Mouse (Mus musculus): ENCODE results near the gene Samd8. TPM values are rescaled to one million over a fixed set of nuclear protein-coding genes. Genes with fewer than 3 reads are reported as not detected.

Samd8 gene
- polyA plus RNA-seq, 1 experiment from 2014 or later: 13.9 TPM

- Histone ChIP-seq H3K27me3 (0 out of 2 replicates have a peak, but pooled peaks cover 1% of the 10 kb centered on the region), H3K36me3 (replicated peaks) (no peaks in the 10 kb centered on the region), H3K4me3 (replicated peaks) (no peak overlapping the region), H3K27ac (no peak overlapping the region), H3K9me3 (no peaks in the 10 kb centered on the region), H3K9ac (no peak overlapping the region), H3K4me1 (peaks cover 16% of the 10 kb centered on the region), H3K4me2 (no peak overlapping the region)
- no peak for ATAC-seq (ENCODE audit: low FRiP score)
- WGBS: 40% methylated on average over 15 of the region's 15 CpGs
These were observed 2.0 kb upstream of the Samd8 start for GRCm38 (mm10) chr14:21748142-21748870.

DNA sequence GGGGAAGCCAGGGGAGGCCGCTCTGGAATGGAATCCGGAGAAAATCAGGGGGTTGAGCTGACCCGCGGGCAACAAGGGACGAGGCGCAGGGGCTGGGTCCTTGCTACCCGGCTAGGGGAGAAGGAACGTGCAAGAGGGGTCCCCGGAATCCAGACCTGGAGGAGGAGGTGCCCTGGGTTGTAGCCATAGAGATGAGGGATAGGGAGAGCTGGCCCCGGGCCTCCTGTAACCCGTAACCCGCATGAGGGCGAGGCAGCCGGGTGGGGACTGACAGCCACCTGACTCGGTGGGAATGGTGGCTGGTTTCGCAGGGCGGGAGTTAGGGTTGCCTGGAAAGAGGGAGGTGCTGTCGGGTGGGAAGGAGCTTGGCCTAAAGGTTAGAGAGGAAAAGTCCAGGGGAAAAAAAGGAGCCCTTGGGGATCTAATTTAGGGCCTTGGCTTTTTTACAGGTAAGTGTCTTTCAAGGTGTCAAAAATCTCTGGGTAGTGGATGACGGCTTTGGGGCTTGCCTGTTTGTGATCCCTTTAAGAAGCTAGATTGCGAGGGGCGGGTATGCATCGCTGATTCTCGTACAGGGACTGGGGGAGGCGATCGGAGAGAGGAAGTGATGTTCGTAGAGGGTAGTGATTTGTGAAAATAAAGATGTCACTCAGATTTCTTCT is 681 bp downstream of the Samd8 start, which contains the start of gene Dusp13:
TSS of gene Dusp13 (minus strand) at position 301 of the 662 bp plus-strand sequence.
- peak within 1 kb of the TSS; percentile 88 for H3K27ac ChIP-seq
- no peaks in the 10 kb centered on the region for H3K36me3 ChIP-seq (replicated peaks)
- no peaks in the 10 kb centered on the region for H3K27me3 ChIP-seq
- peak within 1 kb of the TSS; percentile 83 for H3K4me2 ChIP-seq
- no peaks in the 10 kb centered on the region for H3K9me3 ChIP-seq
- peak within 1 kb of the TSS; percentile 79 for H3K9ac ChIP-seq
- peak; percentile 68 for ATAC-seq (ENCODE audit: low FRiP score)
- H3K4me1 ChIP-seq: peaks cover 16% of the 10 kb centered on the region
- peak within 1 kb of the TSS; percentile 76 for H3K4me3 ChIP-seq (replicated peaks)
- WGBS: under 1% methylated on average over 26 of the region's 26 CpGs

DNA sequence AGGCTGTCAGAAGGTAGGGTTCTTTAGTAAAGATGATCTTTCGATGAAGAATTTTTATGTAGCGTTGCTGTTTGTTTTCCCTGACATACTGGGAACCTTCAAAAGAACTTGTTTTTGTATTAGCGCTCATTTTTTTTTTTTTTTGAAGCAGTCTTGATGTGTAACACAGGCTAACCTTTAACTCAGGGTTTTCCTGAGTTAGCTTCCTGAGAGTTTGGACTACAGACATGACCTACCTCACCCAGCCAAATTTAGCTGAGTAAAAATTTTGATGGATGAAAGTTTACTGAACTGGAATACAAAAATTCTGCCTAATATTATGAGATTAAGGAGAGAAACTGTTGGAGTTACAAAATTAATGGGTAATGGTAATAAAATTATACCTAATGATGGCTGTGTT is 2.1 kb downstream of the Samd8 start:
- ATAC-seq (ENCODE audit: low FRiP score): no peak
- peaks cover 16% of the 10 kb centered on the region for H3K4me1 ChIP-seq
- H3K9ac ChIP-seq: no peak overlapping the region
- WGBS: 91% methylated on average over 3 of the region's 3 CpGs
- no peaks in the 10 kb centered on the region for H3K27me3 ChIP-seq
- H3K4me2 ChIP-seq: 0 out of 2 replicates have a peak overlapping the region, but pooled peaks have one; percentile 83
- no peaks in the 10 kb centered on the region for H3K36me3 ChIP-seq (replicated peaks)
- H3K9me3 ChIP-seq: no peaks in the 10 kb centered on the region
- no peak overlapping the region for H3K4me3 ChIP-seq (replicated peaks)
- H3K27ac ChIP-seq: no peak overlapping the region

GRCm38 (mm10) chr14:21753367-21753766 is 3.0 kb downstream of the Samd8 start:
- ATAC-seq (ENCODE audit: low FRiP score): no peak
- Histone ChIP-seq H3K9ac (no peak overlapping the region), H3K9me3 (no peaks in the 10 kb centered on the region), H3K36me3 (replicated peaks) (no peaks in the 10 kb centered on the region), H3K4me1 (peaks cover 16% of the 10 kb centered on the region), H3K4me3 (replicated peaks) (no peak overlapping the region), H3K27ac (no peak overlapping the region), H3K4me2 (no peak overlapping the region), H3K27me3 (no peaks in the 10 kb centered on the region)
- 84% methylated on average over 4 of the region's 4 CpGs for WGBS

GRCm38 (mm10) chr14:21761560-21761959 is 11.2 kb downstream of the Samd8 start:
- WGBS: 90% methylated on average over 9 of the region's 9 CpGs
- no peaks in the 10 kb centered on the region for H3K36me3 ChIP-seq (replicated peaks)

DNA sequence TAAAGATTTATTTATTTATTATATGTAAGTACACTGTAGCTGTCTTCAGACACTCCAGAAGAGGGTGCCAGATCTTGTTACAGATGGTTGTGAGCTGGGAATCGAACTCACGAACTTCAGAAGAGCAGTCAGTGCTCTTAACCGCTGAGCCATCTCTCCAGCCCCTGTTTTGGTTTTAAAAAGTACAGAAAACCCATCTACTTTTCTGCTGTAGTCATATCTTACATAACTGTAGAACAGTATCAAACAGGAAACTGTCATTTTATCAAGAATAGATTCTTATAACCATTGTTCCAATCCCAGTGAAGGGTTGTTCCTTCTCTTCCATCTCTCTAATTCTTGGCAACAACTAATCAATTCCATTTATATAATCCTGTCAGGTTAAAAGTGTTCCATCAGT is 13.4 kb downstream of the Samd8 start:
- Histone ChIP-seq H3K27ac (no peak overlapping the region), H3K36me3 (replicated peaks) (no peaks in the 10 kb centered on the region), H3K4me1 (peaks cover 12% of the 10 kb centered on the region), H3K4me3 (replicated peaks) (no peak overlapping the region), H3K4me2 (no peak overlapping the region), H3K27me3 (no peaks in the 10 kb centered on the region), H3K9ac (no peak overlapping the region), H3K9me3 (no peaks in the 10 kb centered on the region)
- WGBS: 95% methylated on average over 3 of the region's 3 CpGs
- no peak for ATAC-seq (ENCODE audit: low FRiP score)

More at GRCm38 (mm10) chr14:21761560-21761959, 11.2 kb downstream of the Samd8 start:
- Histone ChIP-seq H3K4me1 (0 out of 2 replicates have a peak, but pooled peaks cover 4% of the 10 kb centered on the region), H3K27me3 (no peaks in the 10 kb centered on the region), H3K4me3 (replicated peaks) (no peak overlapping the region), H3K4me2 (no peak overlapping the region), H3K9me3 (no peaks in the 10 kb centered on the region), H3K9ac (no peak overlapping the region), H3K27ac (no peak overlapping the region)
- no peak for ATAC-seq (ENCODE audit: low FRiP score)

GRCm38 (mm10) chr14:21764646-21765045 is 14.3 kb downstream of the Samd8 start:
- no peak for ATAC-seq (ENCODE audit: low FRiP score)
- H3K36me3 ChIP-seq (replicated peaks): no peaks in the 10 kb centered on the region
- no peaks in the 10 kb centered on the region for H3K27me3 ChIP-seq
- H3K9ac ChIP-seq: no peak overlapping the region
- no peaks in the 10 kb centered on the region for H3K9me3 ChIP-seq
- no peak overlapping the region for H3K27ac ChIP-seq
- WGBS: 82% methylated on average over 6 of the region's 6 CpGs
- no peak overlapping the region for H3K4me2 ChIP-seq
- no peak overlapping the region for H3K4me3 ChIP-seq (replicated peaks)
- H3K4me1 ChIP-seq: peaks cover 21% of the 10 kb centered on the region

- H3K27me3 ChIP-seq: no peaks in the 10 kb centered on the region
- no peaks in the 10 kb centered on the region for H3K9me3 ChIP-seq
- H3K4me3 ChIP-seq (replicated peaks): no peak overlapping the region
- no peaks in the 10 kb centered on the region for H3K36me3 ChIP-seq (replicated peaks)
- H3K4me2 ChIP-seq: no peak overlapping the region
- no peak for ATAC-seq (ENCODE audit: low FRiP score)
- H3K27ac ChIP-seq: no peak overlapping the region
- H3K9ac ChIP-seq: no peak overlapping the region
- H3K4me1 ChIP-seq: peaks cover 21% of the 10 kb centered on the region
- WGBS: 78% methylated on average over 7 of the region's 7 CpGs
These were observed 15.5 kb downstream of the Samd8 start for GRCm38 (mm10) chr14:21765754-21766397.

GRCm38 (mm10) chr14:21766398-21766958 is 16.1 kb downstream of the Samd8 start:
- H3K27me3 ChIP-seq: no peaks in the 10 kb centered on the region
- ATAC-seq (ENCODE audit: low FRiP score): no peak
- H3K36me3 ChIP-seq (replicated peaks): no peaks in the 10 kb centered on the region
- no peak overlapping the region for H3K9ac ChIP-seq
- H3K4me3 ChIP-seq (replicated peaks): no peak overlapping the region
- H3K9me3 ChIP-seq: no peaks in the 10 kb centered on the region
- WGBS: 94% methylated on average over 6 of the region's 6 CpGs
- H3K4me1 ChIP-seq: peaks cover 21% of the 10 kb centered on the region
- no peak overlapping the region for H3K27ac ChIP-seq
- H3K4me2 ChIP-seq: no peak overlapping the region

- no peak for ATAC-seq (ENCODE audit: low FRiP score)
- Histone ChIP-seq H3K27me3 (no peaks in the 10 kb centered on the region), H3K4me1 (peaks cover 24% of the 10 kb centered on the region), H3K4me3 (replicated peaks) (no peak overlapping the region), H3K36me3 (replicated peaks) (peaks cover 14% of the 10 kb centered on the region), H3K9me3 (no peaks in the 10 kb centered on the region), H3K4me2 (no peak overlapping the region), H3K27ac (no peak overlapping the region), H3K9ac (no peak overlapping the region)
- 73% methylated on average over 11 of the region's 11 CpGs for WGBS
These were observed 22.4 kb downstream of the Samd8 start for GRCm38 (mm10) chr14:21772506-21773281.

DNA sequence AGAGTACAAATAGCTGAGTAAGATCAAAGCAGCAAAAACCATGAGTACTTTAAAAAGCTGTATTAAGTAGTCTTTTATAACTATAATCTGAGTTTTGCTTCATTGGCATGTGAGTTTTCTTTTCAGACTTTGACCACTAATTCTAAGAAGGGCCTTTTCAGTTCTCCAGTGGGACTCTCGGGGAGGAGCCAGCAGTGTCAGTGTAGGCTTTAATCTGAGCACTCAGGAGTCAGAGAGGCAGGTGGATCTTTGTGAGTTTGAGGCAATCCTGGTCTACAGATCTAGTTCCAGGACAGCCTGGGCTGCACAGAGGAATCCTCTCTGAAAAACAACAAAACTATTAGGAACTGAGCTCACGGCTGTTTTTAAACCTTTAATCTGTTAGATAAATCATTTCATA is 23.6 kb downstream of the Samd8 start:
- Histone ChIP-seq H3K4me1 (peaks cover 14% of the 10 kb centered on the region; the same call in 1 of the 2 replicates), H3K4me2 (no peak overlapping the region), H3K36me3 (replicated peaks) (peaks cover 18% of the 10 kb centered on the region), H3K27ac (no peak overlapping the region), H3K27me3 (no peaks in the 10 kb centered on the region), H3K9me3 (no peaks in the 10 kb centered on the region), H3K9ac (no peak overlapping the region), H3K4me3 (replicated peaks) (no peak overlapping the region)
- WGBS: 54% methylated on average over 2 of the region's 2 CpGs
- ATAC-seq (ENCODE audit: low FRiP score): no peak
